Mouse (Mus musculus) large intestine, adult 2 months (tissue): Measurements from ENCODE around the gene Col6a6. TPM values are rescaled to one million over a fixed set of nuclear protein-coding genes. Genes with fewer than 3 reads are reported as not detected.
A peak's percentile ranks its signal among the peaks of the same experiment; 100 is the strongest.
"Not testable (repeated sequence)": the region's sequence is repeated elsewhere in the genome, so short reads cannot be mapped to it uniquely, and the experiment has no call there.

Source experiments
- DNase-seq: peaks from one replicate; pipeline ENCODE4 v3.0.0-alpha.2; 2012; ENCODE audit warnings: low read depth, low spot score
- WGBS: fragments of 180-500 bp; shearing (Covaris S2); methylation state at CpG from one replicate; pipeline ENCODE4 v1.1.7; 2018; 5-methylcytosine and 5-hydroxymethylcytosine counted together
- polyA plus RNA-seq: library from polyadenylated mRNA; depleted of rRNA; stranded (reverse); fragments of >200 nt; gene quantifications from 2 replicates; pipeline ENCODE4 v1.2.3, GENCODE M21; 2012; rRNA removed

Gene Col6a6
- polyA plus RNA-seq, 1 experiment: 0.01 TPM

- 91% methylated on average over 9 of the region's 9 CpGs for WGBS
- DNase-seq: no peak
Observed at GRCm38 (mm10) chr9:105693056-105693455, 134.9 kb downstream of the Col6a6 start.

- DNase-seq: no peak
- WGBS: 89% methylated on average over 14 of the region's 14 CpGs
Observed at GRCm38 (mm10) chr9:105692472-105692871, 135.5 kb downstream of the Col6a6 start.

DNA sequence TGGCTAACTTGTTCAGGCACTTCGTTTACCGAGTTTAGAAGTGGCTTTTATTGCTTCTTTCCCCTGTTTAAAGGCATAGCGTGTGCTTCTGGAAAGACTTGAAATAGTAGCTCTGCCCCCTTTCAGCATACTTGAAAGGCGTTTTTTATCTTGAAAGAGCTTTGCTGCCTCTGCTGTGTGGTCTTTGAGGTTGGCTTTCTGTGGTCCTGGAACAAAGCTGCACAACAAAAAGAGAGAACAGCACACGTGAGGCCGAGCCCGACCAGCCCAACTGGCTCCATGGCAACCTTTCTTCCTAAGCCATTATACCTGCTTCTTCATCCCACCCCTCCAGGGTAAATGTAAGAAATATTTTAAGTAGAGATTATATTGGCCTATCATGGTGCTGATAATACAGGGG lies 138.5 kb downstream of the Col6a6 start:
- DNase-seq: no peak
- WGBS: 60% methylated on average over 7 of the region's 7 CpGs

DNA sequence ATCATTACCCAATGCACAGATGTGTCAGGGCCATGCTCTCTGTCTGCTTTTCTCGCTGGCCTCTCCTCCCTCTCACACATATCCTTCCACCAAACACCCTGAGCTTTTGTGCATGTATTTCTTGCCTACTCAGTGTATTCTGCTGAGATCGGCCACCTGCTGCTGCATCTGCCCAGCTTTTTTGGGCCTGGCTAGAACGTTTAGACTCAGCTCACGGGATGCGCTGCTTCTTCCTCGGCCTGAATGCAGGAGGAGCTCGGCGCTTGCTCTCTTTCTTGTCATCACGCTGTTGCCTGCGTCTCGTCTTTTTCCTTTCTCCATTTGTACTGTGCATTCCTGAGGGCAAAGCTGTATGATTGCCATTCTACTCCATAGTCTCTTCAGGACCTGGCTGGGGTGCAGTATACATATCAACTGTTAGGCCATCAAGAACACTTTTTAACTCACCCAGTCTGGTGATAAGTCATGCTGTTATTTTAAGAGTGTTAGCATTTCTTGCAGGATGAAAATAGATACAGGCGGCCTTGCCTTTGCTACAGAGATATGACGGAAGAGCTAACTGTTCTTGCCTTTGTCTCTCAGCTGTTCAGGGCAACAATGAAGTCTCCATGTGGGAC lies 143.3 kb downstream of the Col6a6 start:
- WGBS: 90% methylated on average over 13 of the region's 13 CpGs
- no peak for DNase-seq

GRCm38 (mm10) chr9:105681386-105681785 lies 146.6 kb downstream of the Col6a6 start:
- no peak for DNase-seq
- WGBS: 92% methylated on average over 7 of the region's 7 CpGs

DNA sequence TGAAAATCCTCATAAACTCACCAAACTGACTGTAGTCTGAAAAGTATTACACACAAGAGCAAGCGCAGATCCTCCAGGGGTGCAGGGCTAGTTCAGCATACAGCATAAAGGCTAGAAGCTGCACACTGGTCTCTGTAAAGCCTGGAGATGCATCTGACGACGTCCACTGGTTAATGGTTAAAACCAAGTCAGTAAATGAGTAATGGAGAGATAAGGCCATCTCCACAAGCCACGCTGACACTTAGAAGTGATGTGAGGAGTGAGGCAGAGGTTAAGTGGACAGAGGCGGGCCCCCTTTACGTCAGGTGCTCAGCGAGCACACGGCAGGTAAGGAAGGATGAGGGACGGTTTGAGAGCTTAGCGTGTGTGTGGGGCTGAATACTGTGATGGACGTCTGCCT lies 152.0 kb downstream of the Col6a6 start:
- DNase-seq: no peak
- WGBS: 58% methylated on average over 11 of the region's 11 CpGs

- 76% methylated on average over 2 of the region's 2 CpGs for WGBS
- DNase-seq: no peak
Observed at GRCm38 (mm10) chr9:105672032-105672431, 155.9 kb downstream of the Col6a6 start.

DNA sequence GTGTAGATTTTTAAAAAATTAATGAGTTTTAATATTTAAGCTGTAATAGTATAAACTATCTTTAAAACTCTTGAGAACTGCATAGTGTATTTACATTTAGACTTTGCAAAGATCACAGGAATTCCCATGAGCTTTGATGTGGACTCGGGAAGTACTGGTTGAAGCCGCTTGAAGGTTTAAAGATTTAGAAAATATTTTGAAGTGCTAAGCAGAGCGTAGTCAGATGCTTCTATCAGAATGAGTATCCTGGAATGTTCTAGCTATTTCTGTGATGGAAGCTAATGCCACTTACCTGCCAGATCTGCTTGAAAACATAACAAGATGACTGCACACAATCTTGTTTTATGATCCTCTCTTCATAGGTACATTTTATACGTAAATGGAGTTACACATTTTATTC lies 157.0 kb downstream of the Col6a6 start:
- DNase-seq: no peak
- 82% methylated on average over 4 of the region's 4 CpGs for WGBS

- WGBS: 81% methylated on average over 7 of the region's 7 CpGs
- DNase-seq: no peak
Observed at GRCm38 (mm10) chr9:105665269-105665668, 162.7 kb downstream of the Col6a6 start.

DNA sequence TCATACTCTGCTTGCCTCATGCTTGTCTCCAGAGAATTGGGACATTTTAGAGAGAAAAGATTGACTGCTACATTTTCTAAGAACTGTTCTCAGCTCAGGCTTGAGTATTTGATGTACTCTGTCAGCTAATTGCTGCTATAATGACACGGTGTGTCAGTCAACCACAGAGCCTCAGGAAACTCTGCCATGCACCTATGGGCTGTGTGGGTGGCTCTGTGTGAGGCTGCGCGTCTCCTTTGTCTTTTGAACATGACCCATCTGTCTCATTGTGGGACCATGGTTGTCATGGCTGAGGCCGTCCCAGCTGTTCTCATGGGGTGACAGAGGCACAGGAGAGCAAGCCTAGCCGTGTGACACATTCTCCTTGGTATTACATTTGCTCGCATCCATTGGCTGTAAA lies 168.1 kb downstream of the Col6a6 start:
- no peak for DNase-seq
- WGBS: 91% methylated on average over 6 of the region's 6 CpGs

DNA sequence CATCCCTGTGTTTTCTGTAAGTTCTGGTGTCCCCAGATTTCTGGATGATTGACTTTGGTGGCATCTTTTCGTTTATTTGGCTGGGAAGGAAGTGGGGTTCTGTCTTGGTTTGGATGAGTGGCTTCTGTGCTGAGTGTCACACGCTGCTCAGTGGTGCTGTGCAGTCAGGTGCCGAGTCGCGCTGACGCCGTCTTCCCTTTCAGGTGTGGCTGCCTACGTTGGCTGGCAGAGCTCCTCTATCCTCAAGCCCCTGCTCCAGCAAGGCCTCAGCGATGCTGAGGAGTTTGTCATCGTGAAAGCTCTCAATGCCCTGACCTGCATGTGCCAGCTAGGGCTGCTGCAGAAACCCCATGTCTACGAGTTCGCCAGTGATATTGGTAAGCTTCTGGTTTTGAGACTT lies 169.7 kb downstream of the Col6a6 start:
- 95% methylated on average over 12 of the region's 12 CpGs for WGBS

DNA sequence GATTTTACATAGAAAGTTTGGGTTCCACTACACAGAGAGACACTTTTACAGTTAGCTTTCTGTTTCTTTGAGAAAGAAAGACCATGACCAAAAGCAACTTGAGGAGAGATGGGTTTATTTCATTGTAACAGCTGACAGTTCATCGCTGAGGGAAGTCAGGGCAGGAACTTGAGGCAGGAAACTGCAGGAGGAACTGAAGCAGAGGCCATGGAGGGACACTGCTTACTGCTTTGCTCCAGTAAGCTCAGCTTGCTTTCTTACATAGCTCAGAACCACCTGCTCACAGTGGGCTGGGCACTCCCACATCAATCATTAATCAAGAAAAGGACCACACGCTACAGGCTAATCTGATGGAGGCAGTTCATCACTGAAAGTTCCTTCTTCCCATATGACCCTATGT lies 171.8 kb downstream of the Col6a6 start:
- whole genome bisulfite sequencing: 36% methylated on average over 2 of the region's 2 CpGs
- no peak for DNase-seq

More for the DNA sequence above, 169.7 kb downstream of the Col6a6 start:
- no peak for DNase-seq

DNA sequence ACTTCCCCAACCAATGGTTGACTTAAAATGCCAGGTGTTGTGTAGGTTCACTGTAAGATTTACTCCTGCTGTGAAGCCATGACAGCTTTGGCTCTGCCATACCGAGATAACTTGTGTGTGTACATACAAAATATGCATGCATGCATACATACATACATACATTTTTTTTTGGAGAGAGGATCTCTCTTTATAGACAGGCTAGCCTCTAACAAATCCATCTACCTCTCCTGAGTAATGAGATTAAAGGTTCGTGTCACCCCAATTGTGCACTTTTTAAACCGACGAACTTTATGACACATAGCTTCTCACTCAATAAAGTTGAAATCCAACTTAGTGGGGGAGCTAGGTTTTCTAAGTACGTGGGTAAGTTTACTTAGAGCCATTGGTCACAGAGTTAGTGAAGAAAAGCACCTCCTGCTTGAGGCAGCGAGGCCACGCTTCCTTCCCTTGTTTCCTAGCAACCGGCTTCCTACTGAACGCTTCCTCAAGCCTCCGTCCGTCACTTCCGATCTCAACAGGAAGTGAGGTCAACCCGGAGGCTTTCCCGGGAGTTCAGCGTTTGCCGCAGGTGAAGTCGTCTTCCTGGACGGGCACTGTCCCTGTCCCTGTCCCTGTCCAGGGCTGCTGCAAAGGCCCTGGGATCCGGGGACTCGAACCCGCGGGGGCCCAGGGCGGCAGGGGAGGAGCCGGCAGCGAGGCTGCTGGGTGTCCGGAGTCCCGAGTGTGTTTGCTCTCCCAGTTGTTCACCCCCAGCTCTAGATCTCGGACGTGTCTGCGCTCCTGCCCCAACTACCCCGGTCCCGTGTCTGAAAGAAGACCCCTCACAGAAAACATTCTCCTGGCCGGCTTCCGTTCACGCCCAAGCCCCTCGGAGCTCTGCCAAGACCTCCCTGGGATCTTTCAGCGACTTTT lies 185.2 kb downstream of the Col6a6 start, which contains the start of gene Pik3r4:
Pik3r4 (plus strand) TSS at position 519 of the 912 bp plus-strand sequence.
- DNase-seq: peak; percentile 95
- 5% methylated on average over 37 of the region's 37 CpGs for WGBS

- DNase-seq: not testable (repeated sequence)
- 78% methylated on average over 6 of the region's 6 CpGs for WGBS
Observed at GRCm38 (mm10) chr9:105641377-105641776, 186.6 kb downstream of the Col6a6 start.

Other genes with a start within 250 kb of the Col6a6 start
- gene Pik3r4, start 185.2 kb downstream of the Col6a6 start, polyA plus RNA-seq: 10.2 and 11.7 TPM in 2 replicates
- 0.52 and 1.6 TPM in 2 replicates for gene Col6a5, start 132.5 kb upstream of the Col6a6 start, polyA plus RNA-seq